ENCODE assay signal across 18 mouse cellular contexts in the genomic region with DNA sequence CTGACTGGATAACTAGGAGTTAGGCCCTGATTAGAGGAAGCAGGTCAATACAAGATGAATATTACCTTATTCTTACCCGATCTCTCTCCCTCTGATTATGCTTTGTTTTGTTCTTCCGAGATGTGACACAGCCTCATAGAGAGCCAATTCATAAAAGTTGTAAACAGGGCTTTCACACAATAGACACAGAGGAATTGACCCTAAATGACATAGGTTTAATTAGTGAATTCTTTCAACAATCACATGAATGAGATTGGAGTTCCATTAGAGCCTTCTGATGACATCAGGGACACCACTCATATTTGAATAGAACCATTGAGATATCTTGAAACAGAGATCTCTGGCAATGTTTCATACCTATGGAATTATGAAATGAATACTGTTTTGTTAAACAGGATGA.
"Had no signal": no experiment of that assay in that cellular context is flagged by ENCODE, and none has a peak within 500 bp of the region (broad histone marks: within the 10 kb centered on the region; RNA-seq: fewer than 3 reads in every experiment).

No protein-coding gene starts in this region.

- H3K4me3 ChIP-seq: midbrain, embryonic 10.5 days; midbrain, embryonic 12.5 days; myocyte; neural tube, embryonic 13.5 days; neural tube, embryonic 15.5 days had no signal

- H3K27ac ChIP-seq: midbrain, embryonic 10.5 days; midbrain, embryonic 12.5 days; neural tube, embryonic 13.5 days; neural tube, embryonic 15.5 days had no signal

- ATAC-seq: midbrain, embryonic 16.5 days had no signal

- DNase-seq: lung, adult 18-20 months; lung, embryonic 14.5 days; lung, postnatal 10 days; lung, postnatal 4 days; midbrain, embryonic 14.5 days; right cerebral cortex, adult 18-20 months; right cerebral cortex, postnatal 25 days; right cerebral cortex, postnatal 4 days; spleen, adult 18-20 months; thymus, adult 18-20 months; thymus, postnatal 14 days; thymus, postnatal 36 days had no signal

- H3K4me2 ChIP-seq: lung, embryonic 14.5 days; midbrain, embryonic 12.5 days; neural tube, embryonic 13.5 days; neural tube, embryonic 15.5 days had no signal

- H3K4me1 ChIP-seq: midbrain, embryonic 10.5 days; midbrain, embryonic 12.5 days; neural tube, embryonic 13.5 days; neural tube, embryonic 15.5 days had no signal

- H3K27me3 ChIP-seq: midbrain, embryonic 12.5 days; neural tube, embryonic 13.5 days; neural tube, embryonic 15.5 days had no signal

- H3K36me3 ChIP-seq: midbrain, embryonic 10.5 days; midbrain, embryonic 12.5 days; neural tube, embryonic 13.5 days; neural tube, embryonic 15.5 days had no signal

- H3K9me3 ChIP-seq: midbrain, embryonic 10.5 days; midbrain, embryonic 12.5 days; neural tube, embryonic 13.5 days; neural tube, embryonic 15.5 days had no signal

- H3K9ac ChIP-seq: lung, embryonic 14.5 days; midbrain, embryonic 12.5 days; neural tube, embryonic 13.5 days; neural tube, embryonic 15.5 days had no signal
